Mouse (Mus musculus) E14TG2a.4 (cell line): ENCODE data around the gene Mbtps1.

ENCODE experiments used
- H3K27me3 ChIP-seq: 2 replicates; pipeline ENCODE4 v1.6.1; 2014; ENCODE audit warnings: low read length, control low read depth; ENCODE audit not compliant: insufficient read depth
- H3K36me3 ChIP-seq: 2 replicates; pipeline ENCODE4 v1.6.1; 2014; ENCODE audit warnings: low read length, control low read depth; ENCODE audit not compliant: insufficient read depth
- H3K4me1 ChIP-seq: replicated peaks from 2 replicates; pipeline ENCODE4 v1.6.1; 2014; ENCODE audit warnings: low read depth, low read length, control low read depth
- H3K4me3 ChIP-seq: replicated peaks from 2 replicates; pipeline ENCODE4 v1.5.1; 2014; ENCODE audit warnings: mild to moderate bottlenecking, low read length
- H3K9me3 ChIP-seq: 2 replicates; pipeline ENCODE4 v1.6.1; 2014; ENCODE audit warnings: low read length, control low read depth
- CTCF ChIP-seq: conservative IDR thresholded peaks from 2 replicates; pipeline ENCODE4 v1.5.1; 2014; ENCODE audit warnings: low read length
- NANOG ChIP-seq: IDR thresholded peaks from 2 replicates; pipeline ENCODE4 v1.6.1; 2014; ENCODE audit warnings: borderline replicate concordance, low read length, mixed read lengths
- POU5F1 ChIP-seq: IDR thresholded peaks from 2 replicates; pipeline ENCODE4 v1.6.1; 2014; ENCODE audit warnings: low read length, borderline replicate concordance

Gene Mbtps1

GRCm38 (mm10) chr8:119478684-119479083 is 79.9 kb downstream of the Mbtps1 start:
- Histone ChIP-seq H3K4me3 (no peak overlapping the region), H3K4me1 (peaks cover 32% of the 10 kb centered on the region), H3K9me3 (no peaks in the 10 kb centered on the region; the same call in 1 of the 2 replicates), H3K27me3 (peaks cover 35% of the 10 kb centered on the region), H3K36me3 (no peaks in the 10 kb centered on the region)
- TF ChIP-seq POU5F1 (no peak), NANOG (no peak), CTCF (no peak)

- peaks cover 54% of the 10 kb centered on the region for H3K27me3 ChIP-seq
- TF ChIP-seq CTCF (no peak), POU5F1 (no peak), NANOG (no peak)
- no peaks in the 10 kb centered on the region for H3K9me3 ChIP-seq
- H3K4me1 ChIP-seq, result peaks cover 71% of the 10 kb centered on the region
- H3K36me3 ChIP-seq, result no peaks in the 10 kb centered on the region
- no peak overlapping the region for H3K4me3 ChIP-seq
Observed at GRCm38 (mm10) chr8:119468091-119468490, 90.4 kb downstream of the Mbtps1 start.

- TF ChIP-seq POU5F1, result no peak
- no peak for TF ChIP-seq CTCF
- TF ChIP-seq NANOG, result no peak
- Histone ChIP-seq H3K9me3 (no peaks in the 10 kb centered on the region), H3K36me3 (no peaks in the 10 kb centered on the region), H3K4me3 (peak overlapping the region; percentile 61), H3K27me3 (peaks cover 46% of the 10 kb centered on the region), H3K4me1 (peaks cover 65% of the 10 kb centered on the region)
Observed at GRCm38 (mm10) chr8:119466794-119467193, 91.7 kb downstream of the Mbtps1 start.

- TF ChIP-seq NANOG, result no peak
- TF ChIP-seq POU5F1, result no peak
- TF ChIP-seq CTCF, result no peak
- Histone ChIP-seq H3K4me3 (peak overlapping the region; percentile 61), H3K36me3 (no peaks in the 10 kb centered on the region), H3K4me1 (peaks cover 58% of the 10 kb centered on the region), H3K27me3 (peaks cover 43% of the 10 kb centered on the region), H3K9me3 (no peaks in the 10 kb centered on the region)
Observed at GRCm38 (mm10) chr8:119466105-119466504, 92.4 kb downstream of the Mbtps1 start.

GRCm38 (mm10) chr8:119463709-119464108 is 94.8 kb downstream of the Mbtps1 start:
- H3K9me3 ChIP-seq, result no peaks in the 10 kb centered on the region
- TF ChIP-seq CTCF (no peak), POU5F1 (no peak), NANOG (no peak)
- H3K4me1 ChIP-seq, result peaks cover 46% of the 10 kb centered on the region
- H3K4me3 ChIP-seq, result no peak overlapping the region
- no peaks in the 10 kb centered on the region for H3K36me3 ChIP-seq
- H3K27me3 ChIP-seq, result peaks cover 33% of the 10 kb centered on the region

GRCm38 (mm10) chr8:119461356-119461755 is 97.2 kb downstream of the Mbtps1 start:
- Histone ChIP-seq H3K27me3 (peaks cover 17% of the 10 kb centered on the region), H3K4me3 (no peak overlapping the region), H3K36me3 (no peaks in the 10 kb centered on the region), H3K9me3 (no peaks in the 10 kb centered on the region), H3K4me1 (peaks cover 38% of the 10 kb centered on the region)
- TF ChIP-seq POU5F1 (no peak), CTCF (no peak), NANOG (no peak)

- TF ChIP-seq CTCF, result no peak
- no peak for TF ChIP-seq POU5F1
- no peak for TF ChIP-seq NANOG
- Histone ChIP-seq H3K27me3 (peaks cover 11% of the 10 kb centered on the region), H3K9me3 (no peaks in the 10 kb centered on the region), H3K4me1 (peaks cover 22% of the 10 kb centered on the region; the same call in 1 of the 2 replicates), H3K36me3 (no peaks in the 10 kb centered on the region), H3K4me3 (no peak overlapping the region)
Observed at GRCm38 (mm10) chr8:119459724-119460123, 98.8 kb downstream of the Mbtps1 start.
